Mouse (Mus musculus) liver, adult 2 months (tissue): ENCODE measurements around the gene Vmn1r219.

Experiments
- CTCF ChIP-seq: fragments of 200-500 bp; IDR thresholded peaks from 2 replicates; pipeline ENCODE4 v1.5.1; 2011; ENCODE audit warnings: low read depth, low read length, control low read depth
- POLR2A ChIP-seq: fragments of 200-500 bp; IDR thresholded peaks from 2 replicates; pipeline ENCODE4 v1.6.1; 2011; ENCODE audit warnings: low read length, control low read depth; ENCODE audit not compliant: insufficient read depth; ENCODE audit errors: extremely low read depth

DNA sequence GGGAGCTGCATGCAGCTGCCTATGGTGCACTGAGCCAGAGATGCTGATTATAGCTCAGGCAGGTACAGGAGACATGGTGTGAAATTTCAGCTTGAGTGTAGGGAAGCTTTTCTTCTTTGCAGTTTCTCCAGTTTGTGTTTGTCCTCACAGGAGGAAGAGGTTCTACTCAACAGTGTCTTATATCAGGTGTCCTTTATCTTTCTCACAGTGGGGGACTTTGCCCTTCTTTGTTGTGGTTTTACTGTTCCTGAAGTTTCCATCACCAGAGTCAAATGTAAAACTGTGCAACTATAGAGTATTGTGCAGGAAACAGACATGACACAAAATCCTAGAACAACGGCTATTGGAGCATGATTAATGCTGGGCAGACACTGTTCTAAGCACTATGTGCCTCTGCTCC is 25.6 kb upstream of the Vmn1r219 start:
- TF ChIP-seq CTCF (no peak), POLR2A (no peak)
